Mouse (Mus musculus): Measurements from ENCODE around the gene Eml5.

DNA sequence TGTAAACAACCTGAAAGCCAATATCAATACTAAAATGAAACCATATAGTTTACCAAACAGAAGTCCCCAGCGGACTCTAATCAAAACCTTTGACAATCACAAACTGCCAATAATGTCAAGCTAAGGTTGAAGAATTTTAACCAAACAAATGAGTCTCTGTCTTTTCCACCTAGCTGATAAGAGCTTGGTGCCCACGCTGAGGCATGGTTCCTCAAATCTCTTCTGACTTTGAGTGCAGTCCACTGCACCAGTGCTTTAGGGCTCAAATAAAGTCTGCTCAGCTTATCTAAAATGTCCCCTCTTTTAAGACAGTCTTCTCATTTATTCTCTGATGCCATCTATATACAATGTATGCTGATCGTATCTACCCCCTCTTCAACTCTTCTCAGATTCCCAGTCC lies 61.1 kb downstream of the Eml5 start:
- TF ChIP-seq POLR2A (IDR thresholded peaks at IDR 0.05; ENCODE audit: low read depth, low read length): no peak
- TF ChIP-seq CTCF (IDR thresholded peaks at IDR 0.05; ENCODE audit: extremely low read depth, insufficient read length, insufficient replicate concordance, low read depth, low read length): no peak
